14 mouse cellular contexts compared by ENCODE assay signal in genomic region chr2:10108535-10109189, GRCm38 (mm10). TPM values are rescaled to one million over a fixed set of nuclear protein-coding genes. Genes with fewer than 3 reads are reported as not detected.
"Had no signal": no experiment of that assay in that cellular context is flagged by ENCODE, and none has a peak within 500 bp of the region (broad histone marks: within the 10 kb centered on the region; RNA-seq: fewer than 3 reads in every experiment).

No protein-coding gene starts in this region.

- H3K27ac ChIP-seq: limb, embryonic 13.5 days; liver, embryonic 14.5 days; stomach, postnatal 0 days had no signal

- H3K4me2 ChIP-seq: limb, embryonic 13.5 days had no signal

- H3K9me3 ChIP-seq: limb, embryonic 13.5 days had no signal

- H3K9ac ChIP-seq: limb, embryonic 13.5 days; liver, embryonic 14.5 days had no signal

- H3K27me3 ChIP-seq: limb, embryonic 13.5 days had no signal

- H3K36me3 ChIP-seq: limb, embryonic 13.5 days had no signal

- H3K4me3 ChIP-seq: limb, embryonic 13.5 days; myocyte had no signal

- DNase-seq: kidney, adult 11 months; kidney, adult 9 months; kidney, postnatal 14 days; left cerebral cortex, postnatal 4 days; lung, adult 18-20 months; lung, postnatal 14 days; midbrain, embryonic 14.5 days; thymus, postnatal 14 days had no signal

RNA-seq across cellular contexts. Expression of gene Itih2, which starts 22.5 kb away (rescaled TPM):
- total RNA-seq: megakaryocyte-erythroid progenitor cell, adult 5-6 weeks; neutrophil, adult 5-6 weeks had no signal

RNA-seq across cellular contexts. Expression of gene Itih5, which starts 44.7 kb away (rescaled TPM):
- polyA plus RNA-seq: myocyte had no signal
